Mouse (Mus musculus) layer of hippocampus, adult 8-10 months (tissue): ENCODE measurements around the gene Zfyve9. TPM values are rescaled to one million over a fixed set of nuclear protein-coding genes. Genes with fewer than 3 reads are reported as not detected.
A peak's percentile ranks its signal among the peaks of the same experiment; 100 is the strongest.

Experiments
- DNase-seq, 2 experiments: peaks; one replicate each; pipeline ENCODE4 v3.0.0; 2022; ENCODE audit warnings: low spot score in 2 of 2
- total RNA-seq, 4 experiments: library from RNA; stranded (reverse); gene quantifications; 2 replicates each; pipeline ENCODE4 v1.2.4; 2022

Zfyve9 gene
- 10 to 100 TPM; 55.1 to 63.4 (median 58.7) TPM for total RNA-seq

- peak; percentile 21 to 66 for DNase-seq
These were observed at the start of gene Zfyve9 for GRCm38 (mm10) chr4:108780057-108780863. Gene Zfyve9, minus strand, starts transcription at chr4:108780798.

DNA sequence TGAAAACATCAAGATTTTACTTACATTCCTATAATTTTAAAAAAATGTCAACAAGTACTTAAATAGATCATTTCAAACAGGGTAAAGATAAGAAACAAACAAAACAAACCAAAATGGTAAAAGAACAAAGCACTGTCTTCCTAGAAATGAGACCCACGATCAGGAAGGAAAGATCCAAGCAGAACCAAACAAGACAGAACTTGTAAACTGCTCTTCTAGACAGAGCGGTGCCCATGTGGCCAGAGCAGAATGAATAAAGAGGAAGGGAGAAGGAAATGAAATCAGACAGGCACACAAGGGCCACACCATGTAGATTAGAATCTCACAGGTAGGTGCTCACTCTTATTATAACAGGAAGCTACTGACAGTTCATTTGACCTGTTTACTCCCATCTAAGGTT is 46.0 kb upstream of the Zfyve9 start:
- no peak for DNase-seq

DNA sequence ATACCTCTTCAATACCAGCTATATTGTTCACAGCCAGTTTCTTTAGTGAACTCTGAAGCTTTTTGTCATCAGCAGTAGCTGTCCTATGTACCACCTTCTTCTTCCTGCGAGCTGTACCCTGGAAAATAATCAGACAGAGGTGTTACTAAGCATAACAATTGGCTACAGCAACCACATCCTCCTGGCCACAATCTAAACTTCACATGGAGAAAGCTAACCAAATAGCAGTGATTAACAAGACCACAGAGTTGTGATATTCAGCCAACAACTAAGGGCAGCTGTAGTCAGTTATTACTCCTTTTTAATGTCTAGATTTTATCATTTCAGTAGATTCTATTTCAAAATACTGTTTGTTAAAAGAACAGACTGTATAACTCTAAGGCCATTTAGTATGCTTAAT is 45.5 kb upstream of the Zfyve9 start:
- DNase-seq = no peak

- no peak for DNase-seq
These were observed 45.1 kb upstream of the Zfyve9 start for GRCm38 (mm10) chr4:108825677-108826076.

- no peak for DNase-seq
These were observed 31.0 kb upstream of the Zfyve9 start for GRCm38 (mm10) chr4:108811550-108811949.

DNA sequence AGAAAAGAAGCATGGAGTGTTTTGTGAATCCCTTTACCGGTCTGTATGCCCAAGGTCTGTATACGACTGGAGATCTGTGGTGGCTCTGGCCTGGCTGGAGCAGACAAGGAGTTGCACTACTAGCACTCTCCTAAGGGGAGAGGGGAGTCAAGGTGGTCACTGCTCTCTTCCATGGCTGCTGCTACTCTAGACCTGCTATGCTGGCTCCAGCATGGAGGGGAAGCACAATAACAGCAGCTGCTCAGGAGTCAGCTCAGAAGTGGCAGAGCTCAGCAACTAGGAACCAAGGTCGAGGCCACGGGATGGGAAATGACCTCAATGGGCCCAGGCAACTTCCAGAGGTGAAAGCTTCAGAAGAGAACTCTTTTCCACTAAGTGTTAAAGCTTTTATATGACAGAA is 30.5 kb upstream of the Zfyve9 start:
- no peak for DNase-seq

DNA sequence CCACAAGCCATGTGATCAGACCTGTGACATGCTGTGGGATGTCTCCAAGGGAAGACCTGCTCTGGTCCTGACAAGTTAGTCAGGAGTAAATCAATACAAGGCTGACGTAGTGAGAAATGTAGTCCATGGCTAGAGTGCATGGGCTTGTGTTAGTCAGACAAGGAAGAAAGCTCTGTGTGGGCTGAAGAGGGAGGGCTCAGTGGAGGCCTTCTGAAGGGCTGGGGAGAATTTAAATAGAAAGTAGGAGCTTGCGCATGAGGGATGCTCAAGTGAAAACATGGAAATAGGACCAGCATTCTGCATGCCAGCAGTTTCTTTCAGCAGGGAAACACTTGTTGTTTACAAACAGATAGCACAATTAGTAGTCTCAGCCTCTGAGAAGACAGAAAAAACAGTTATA is 22.9 kb upstream of the Zfyve9 start:
- no peak for DNase-seq

GRCm38 (mm10) chr4:108798083-108798830 is 17.7 kb upstream of the Zfyve9 start:
- DNase-seq = peak; percentile 28 to 67

DNA sequence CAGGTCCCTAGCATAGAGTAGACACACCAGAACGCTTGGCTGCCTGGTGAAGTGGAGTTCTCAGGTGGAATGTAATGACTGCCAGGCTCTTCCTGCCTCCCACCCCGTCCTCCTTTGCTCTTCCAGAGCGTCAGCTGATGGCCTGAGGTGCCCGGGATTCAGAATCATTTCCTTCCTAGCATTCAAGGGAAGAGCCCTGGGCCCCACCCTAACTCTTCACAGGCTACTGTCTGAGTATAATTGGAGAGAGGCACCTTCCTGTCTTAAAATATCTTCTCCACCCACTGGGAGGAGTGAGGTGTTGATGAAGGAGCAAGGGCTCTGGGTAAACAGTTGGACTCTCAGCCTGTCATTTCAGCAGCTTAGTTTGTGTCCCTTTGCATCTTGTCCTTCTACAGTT is 16.1 kb upstream of the Zfyve9 start:
- DNase-seq = no peak

GRCm38 (mm10) chr4:108793941-108794340 is 13.3 kb upstream of the Zfyve9 start:
- no peak for DNase-seq

DNA sequence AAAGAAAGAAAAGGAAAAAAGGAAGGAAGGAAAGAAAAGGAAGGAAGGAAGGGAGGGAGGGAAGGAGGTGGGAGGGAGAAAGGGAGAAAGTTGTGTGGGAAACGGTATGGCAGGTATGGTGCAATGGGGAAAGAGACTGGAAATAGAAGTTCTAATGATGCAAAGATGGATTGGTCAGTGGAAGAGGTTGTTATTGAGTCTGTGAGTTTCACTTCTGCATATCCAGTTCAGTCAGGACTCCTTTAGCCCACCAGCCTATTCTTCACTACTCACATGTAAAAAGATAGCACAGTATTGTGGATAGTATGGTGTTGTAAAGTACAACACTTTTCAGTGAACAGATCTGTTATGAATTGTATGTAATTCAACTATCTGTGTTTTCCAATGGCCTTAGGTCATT is 9.9 kb upstream of the Zfyve9 start:
- no peak for DNase-seq

- DNase-seq = no peak
These were observed 8.8 kb upstream of the Zfyve9 start for GRCm38 (mm10) chr4:108789258-108789936.

GRCm38 (mm10) chr4:108782421-108783085 is 2.0 kb upstream of the Zfyve9 start:
- peak in 1 of 2 experiments; percentile 13 for DNase-seq

- DNase-seq = peak in 1 of 2 experiments; percentile 12
These were observed 998 bp upstream of the Zfyve9 start for GRCm38 (mm10) chr4:108781596-108781995.

DNA sequence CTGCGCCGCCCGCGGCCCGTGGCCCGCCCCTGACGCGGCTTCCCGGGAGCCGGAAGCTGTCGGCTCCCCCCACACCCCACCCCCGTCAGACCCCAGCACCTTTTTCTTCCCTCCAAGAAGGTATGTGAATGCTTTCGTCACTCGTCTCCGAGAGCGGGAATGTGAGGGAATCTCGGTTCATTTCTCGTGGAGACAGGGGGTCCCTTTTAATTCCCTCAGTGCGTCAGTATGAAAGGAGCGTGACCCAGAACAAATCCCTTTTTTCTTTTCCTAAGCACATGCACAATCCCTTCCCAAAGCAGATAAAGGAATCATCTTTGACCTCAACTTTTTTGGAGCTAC is 237 bp upstream of the Zfyve9 start:
- DNase-seq = no peak

- no peak for DNase-seq
These were observed 888 bp downstream of the Zfyve9 start for GRCm38 (mm10) chr4:108779763-108780056.

DNA sequence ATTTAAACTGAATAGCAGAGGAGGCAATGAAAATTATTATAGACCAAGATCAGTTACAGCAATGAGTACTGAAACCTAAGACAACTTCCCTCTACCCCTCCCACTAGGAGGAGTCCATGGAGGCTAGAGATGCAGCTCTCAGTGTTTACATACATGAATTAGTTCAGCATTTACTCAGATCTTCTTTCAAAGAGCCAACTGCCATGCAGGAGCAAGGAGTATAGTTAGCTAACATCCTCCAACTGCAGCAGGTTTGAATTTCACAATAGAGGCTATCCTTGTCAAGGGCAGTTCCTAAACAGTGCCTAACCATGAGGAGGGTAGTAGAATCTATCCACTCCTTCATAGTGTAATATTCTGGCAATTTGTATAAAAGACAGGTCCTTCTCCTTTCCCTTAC is 12.1 kb downstream of the Zfyve9 start:
- DNase-seq = no peak

- DNase-seq = no peak
These were observed 21.0 kb downstream of the Zfyve9 start for GRCm38 (mm10) chr4:108759583-108759982.

DNA sequence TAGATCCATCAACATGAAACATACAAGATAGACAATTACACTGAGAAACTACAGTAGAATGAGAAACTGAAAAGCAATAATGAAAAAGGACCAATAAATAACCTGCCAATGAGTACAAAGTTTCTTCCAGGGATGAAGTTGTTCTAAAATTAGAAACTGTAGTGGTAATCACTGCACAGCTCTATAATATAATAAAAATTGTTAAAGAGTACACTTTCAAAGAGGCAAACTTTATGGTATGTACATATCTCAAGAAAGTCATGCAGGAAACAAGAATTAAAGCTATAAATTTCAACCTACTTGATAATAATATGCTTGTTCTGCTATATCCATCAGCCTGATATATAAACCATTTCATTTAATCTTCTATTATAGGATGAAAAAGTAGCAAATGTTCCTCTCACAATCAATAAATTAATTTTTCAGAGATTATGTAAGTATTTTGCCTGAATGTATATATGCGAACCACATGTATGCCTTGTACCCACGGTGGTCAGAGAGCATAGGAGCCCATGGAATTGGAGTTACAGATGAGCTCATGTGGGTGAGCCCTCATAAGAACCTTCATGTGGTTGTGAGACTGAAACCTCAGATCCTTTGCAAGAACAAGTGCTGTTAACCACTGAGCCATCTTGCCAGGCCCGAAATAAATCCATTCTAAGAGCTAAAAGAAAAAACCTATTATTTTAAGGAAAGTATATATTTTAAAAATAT is 34.3 kb downstream of the Zfyve9 start:
- no peak for DNase-seq

GRCm38 (mm10) chr4:108731582-108731981 is 49.0 kb downstream of the Zfyve9 start:
- no peak for DNase-seq

DNA sequence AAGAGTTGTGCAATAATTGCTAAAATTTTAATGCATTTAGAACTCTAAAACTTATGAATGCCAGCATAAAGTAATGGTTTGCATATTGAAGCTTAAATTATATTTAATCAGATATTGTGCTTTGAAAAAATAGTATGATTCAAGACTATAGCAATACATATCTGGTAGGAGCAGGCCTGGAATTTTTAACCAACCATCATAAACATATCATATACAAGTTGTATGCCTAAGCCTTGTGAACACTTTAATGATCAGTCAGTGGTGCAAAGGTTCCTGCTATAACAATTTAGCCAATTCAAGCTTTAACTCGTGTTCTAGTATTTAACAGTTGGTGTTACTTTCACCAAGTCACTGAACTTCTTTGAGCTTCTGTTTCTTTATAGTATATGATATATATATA is 50.1 kb downstream of the Zfyve9 start:
- DNase-seq = no peak
